In the genomic region with DNA sequence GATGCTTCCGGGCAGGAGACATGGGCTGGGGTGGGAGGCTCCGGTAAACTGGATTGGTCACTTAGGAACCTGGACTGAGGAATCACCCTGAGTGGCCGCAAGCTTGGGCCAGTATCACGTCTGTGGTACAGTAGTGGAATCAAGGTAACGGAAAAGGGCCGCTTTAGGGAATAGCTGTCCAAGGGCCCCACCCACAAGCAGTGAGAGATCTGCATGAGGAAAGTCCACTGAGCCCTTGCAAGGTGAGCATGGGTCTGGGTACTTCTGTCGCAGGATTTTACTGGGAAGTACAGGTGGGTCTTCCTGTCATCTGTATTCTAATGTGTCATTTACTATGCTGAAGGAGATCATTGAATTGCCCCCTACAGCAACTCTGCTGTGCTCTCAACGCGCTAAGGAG, we compare ENCODE assay signal across 9 mouse cellular contexts. TPM values are rescaled to one million over a fixed set of nuclear protein-coding genes. Genes with fewer than 3 reads are reported as not detected.
DNase-seq lines count a peak whose midpoint lies in the region; ATAC-seq and TF ChIP-seq lines count a peak whose summit lies in the region.
"Had no signal": no experiment of that assay in that cellular context is flagged by ENCODE, and none has a peak within 500 bp of the region (broad histone marks: within the 10 kb centered on the region; RNA-seq: fewer than 3 reads in every experiment).

No protein-coding gene starts in this region.

- ATAC-seq in heart, postnatal 0 days (ENCODE audit: insufficient read depth, low read depth) = no peak

- peaks cover 31% of the 10 kb centered on the region for H3K4me1 ChIP-seq in heart, postnatal 0 days (ENCODE audit: control insufficient read depth, insufficient read depth)
- H3K4me1 ChIP-seq in midbrain, embryonic 10.5 days = peaks cover 25% of the 10 kb centered on the region

- DNase-seq in gastrocnemius, adult 2 months = no peak
- no peak for DNase-seq in gastrocnemius, postnatal 4 days (ENCODE audit: low spot score in 2 of 2)
- DNase-seq in heart, postnatal 0 days (ENCODE audit: low spot score) = no peak
- no peak for DNase-seq in midbrain, embryonic 10.5 days (ENCODE audit: low spot score)
- DNase-seq in c-Kit-positive CD71-positive TER-119-positive erythroid progenitor cells, embryonic 14.5 days (ENCODE audit: low spot score) = no peak
- no peak for DNase-seq in ovary, postnatal 36 days (ENCODE audit: low spot score)
- DNase-seq in Muller cell, postnatal 12 days (ENCODE audit: inconsistent ontology term) = no peak

- peak overlapping the region; percentile 40 for H3ac ChIP-seq in C2C12 (ENCODE audit: control insufficient read depth, insufficient read length, low read depth)

- H3K9ac ChIP-seq in heart, postnatal 0 days (replicated peaks; ENCODE audit: low read depth, low read length) = no peak overlapping the region

- no peaks in the 10 kb centered on the region for H3K79me2 ChIP-seq in C2C12 (ENCODE audit: control insufficient read depth, insufficient read depth)

- peak overlapping the region; percentile 95 for H3K4me3 ChIP-seq in gastrocnemius, adult 2 months
- no peak overlapping the region for H3K4me3 ChIP-seq in C2C12 (ENCODE audit: insufficient read depth, poor library complexity, severe bottlenecking)
- H3K4me3 ChIP-seq in heart, postnatal 0 days (ENCODE audit: low read depth, low read length) = peak overlapping the region; percentile 79
- H3K4me3 ChIP-seq in midbrain, embryonic 10.5 days = peak overlapping the region; percentile 75

- H3K27me3 ChIP-seq in C2C12 (ENCODE audit: control insufficient read depth, insufficient read depth, insufficient read length) = no peaks in the 10 kb centered on the region
- no peaks in the 10 kb centered on the region for H3K27me3 ChIP-seq in heart, postnatal 0 days (ENCODE audit: control insufficient read depth, insufficient read depth, low read length)
- peaks cover 42% of the 10 kb centered on the region for H3K27me3 ChIP-seq in midbrain, embryonic 10.5 days (ENCODE audit: low read depth, poor library complexity, severe bottlenecking)

- no peak for TF ChIP-seq EP300 in heart, postnatal 0 days (IDR thresholded peaks at IDR 0.05; ENCODE audit: low read depth)

- peak overlapping the region; percentile 91 for H3K27ac ChIP-seq in gastrocnemius, adult 2 months
- no peak overlapping the region for H3K27ac ChIP-seq in heart, postnatal 0 days (ENCODE audit: low read depth)
- H3K27ac ChIP-seq in midbrain, embryonic 10.5 days (replicated peaks) = no peak overlapping the region

- 65% methylated on average over 9 of the region's 9 CpGs for WGBS in heart, postnatal 0 days
- 74% methylated on average over 9 of the region's 9 CpGs for WGBS in midbrain, embryonic 10.5 days

- no peaks in the 10 kb centered on the region for H3K36me3 ChIP-seq in C2C12 (ENCODE audit: control insufficient read depth, insufficient read depth)
- H3K36me3 ChIP-seq in heart, postnatal 0 days (replicated peaks; ENCODE audit: control insufficient read depth, insufficient read depth, low read length) = no peaks in the 10 kb centered on the region
- H3K36me3 ChIP-seq in midbrain, embryonic 10.5 days = no peaks in the 10 kb centered on the region

- no peaks in the 10 kb centered on the region for H3K79me3 ChIP-seq in C2C12 (ENCODE audit: low read depth)

- intact Hi-C loops in gastrocnemius, adult 2 months (cut with DNase I) = no loop called here

- peak overlapping the region; percentile 91 for H3K4me2 ChIP-seq in heart, postnatal 0 days (ENCODE audit: low read depth, low read length)

- no peak for TF ChIP-seq CTCF in gastrocnemius, adult 2 months (IDR thresholded peaks at IDR 0.05)
- TF ChIP-seq CTCF in C2C12 (IDR thresholded peaks at IDR 0.05; ENCODE audit: control insufficient read depth, insufficient read depth, insufficient read length) = no peak
- no peak for TF ChIP-seq CTCF in heart, postnatal 0 days (IDR thresholded peaks at IDR 0.05; ENCODE audit: low read depth)

- H3K9me3 ChIP-seq in heart, postnatal 0 days (replicated peaks; ENCODE audit: control insufficient read depth, low read length) = no peaks in the 10 kb centered on the region
- H3K9me3 ChIP-seq in midbrain, embryonic 10.5 days (replicated peaks) = no peaks in the 10 kb centered on the region
- H3K9me3 ChIP-seq: megakaryocyte, embryonic 14.5 days had no signal

TF ChIP-seq in C2C12, 6 proteins besides CTCF, POLR2A, EP300 and RAD21:
- no peak for TF ChIP-seq FOSL1 (IDR thresholded peaks at IDR 0.05; ENCODE audit: insufficient read depth, low read length, poor library complexity, severe bottlenecking)
- TF ChIP-seq MYOD1 (IDR thresholded peaks at IDR 0.05; ENCODE audit: control insufficient read depth, insufficient read length, low read depth) = no peak
- no peak for TF ChIP-seq MYOG (IDR thresholded peaks at IDR 0.05; ENCODE audit: control insufficient read depth, extremely low read depth, insufficient read length)
- TF ChIP-seq MAX (IDR thresholded peaks at IDR 0.05) = no peak
- no peak for TF ChIP-seq USF1 (IDR thresholded peaks at IDR 0.05; ENCODE audit: low read depth)
- TF ChIP-seq CEBPB (IDR thresholded peaks at IDR 0.05; ENCODE audit: low read depth) = no peak

RNA-seq across cellular contexts. Expression of gene P4ha2, which starts 1.8 kb away (rescaled TPM):
- total RNA-seq in gastrocnemius, adult 2 months (2021) = 10 to 100 TPM; 27.2 to 46.2 TPM
- total RNA-seq in gastrocnemius, postnatal 4 days (2021) = 10 to 100 TPM; 37.1 to 40.3 TPM
- 26.4 TPM for polyA plus RNA-seq in C2C12 (2012; fragmentation: generic; extraction: Trizol)
- total RNA-seq in heart, postnatal 0 days (2014; rRNA removed; ENCODE audit: low replicate concordance) = 49.0 and 67.2 TPM in 2 replicates
- 18.9 and 19.8 TPM in 2 replicates for polyA plus RNA-seq in heart, postnatal 0 days (2015; fragmentation: Nextera tagmentation; extraction: Ambion mirVana)
- 25.0 and 25.2 TPM in 2 replicates for polyA plus RNA-seq in midbrain, embryonic 10.5 days (2016; fragmentation: Nextera tagmentation; extraction: Ambion mirVana)

RNA-seq across cellular contexts. Expression of gene Pdlim4, which starts 32.9 kb away (rescaled TPM):
- 1 to 10 TPM; 4.7 to 7.9 TPM for total RNA-seq in gastrocnemius, adult 2 months (2021)
- 10 to 100 TPM; 65.2 to 67.1 TPM for total RNA-seq in gastrocnemius, postnatal 4 days (2021)
- 120 TPM for polyA plus RNA-seq in C2C12 (2012; fragmentation: generic; extraction: Trizol)
- 14.2 and 29.3 TPM in 2 replicates for total RNA-seq in heart, postnatal 0 days (2014; rRNA removed; ENCODE audit: low replicate concordance)
- polyA plus RNA-seq in heart, postnatal 0 days (2015; fragmentation: Nextera tagmentation; extraction: Ambion mirVana) = 23.6 and 26.6 TPM in 2 replicates
- polyA plus RNA-seq in midbrain, embryonic 10.5 days (2016; fragmentation: Nextera tagmentation; extraction: Ambion mirVana) = 52.4 and 57.4 TPM in 2 replicates
